Mouse (Mus musculus) layer of hippocampus, postnatal 25 days (tissue): ENCODE data around the gene Ctnnbl1. TPM values are rescaled to one million over a fixed set of nuclear protein-coding genes. Genes with fewer than 3 reads are reported as not detected.

Experiments used
- DNase-seq, 2 experiments: peaks; one replicate each; pipeline ENCODE4 v3.0.0; 2022; ENCODE audit warnings: mixed read lengths in 2 of 2, low spot score in 1 of 2; ENCODE audit errors: extremely low spot score in 1 of 2
- total RNA-seq, 2 experiments: library from RNA; stranded (reverse); gene quantifications; 2 replicates each; pipeline ENCODE4 v1.2.3; 2021

Gene Ctnnbl1
- total RNA-seq, 2 experiments from 2014 or later: 28.1 to 28.9 TPM

DNA sequence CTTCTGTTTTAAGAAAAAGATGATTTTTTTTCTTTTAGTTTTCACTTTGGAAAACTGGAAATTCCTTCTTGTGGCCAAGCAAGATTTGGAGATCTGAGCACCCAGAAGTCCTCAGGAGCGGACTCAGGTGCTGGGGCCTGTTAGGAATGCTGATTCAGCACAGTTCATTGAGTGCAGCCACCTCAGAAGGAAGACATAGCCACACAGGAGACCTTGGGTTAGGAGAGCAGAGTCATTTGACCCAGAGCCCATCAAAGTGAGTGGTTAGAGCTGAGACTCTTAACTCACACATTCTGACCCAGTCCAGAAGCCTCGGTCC is 77.7 kb downstream of the Ctnnbl1 start:
- DNase-seq: no peak

DNA sequence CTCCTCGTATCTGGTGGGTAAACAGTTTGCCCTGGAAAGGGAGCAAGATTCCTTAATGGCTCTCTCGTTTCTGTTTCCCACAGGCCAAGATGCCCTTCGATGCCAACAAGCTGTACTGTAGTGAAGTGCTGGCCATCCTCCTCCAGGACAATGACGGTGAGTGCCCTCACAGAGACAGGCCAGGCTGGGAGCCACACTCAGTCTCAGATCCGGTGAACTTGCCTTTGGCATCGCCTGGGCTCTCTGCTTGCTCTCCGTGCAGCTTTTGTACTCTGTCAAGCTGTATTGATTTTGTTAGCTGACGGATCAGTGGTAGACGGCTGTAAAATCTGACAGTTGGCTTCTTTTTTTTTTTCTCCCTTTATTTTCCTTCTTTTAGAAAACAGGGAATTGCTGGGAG is 80.5 kb downstream of the Ctnnbl1 start:
- DNase-seq: peak in 1 of 2 experiments; percentile 4

DNA sequence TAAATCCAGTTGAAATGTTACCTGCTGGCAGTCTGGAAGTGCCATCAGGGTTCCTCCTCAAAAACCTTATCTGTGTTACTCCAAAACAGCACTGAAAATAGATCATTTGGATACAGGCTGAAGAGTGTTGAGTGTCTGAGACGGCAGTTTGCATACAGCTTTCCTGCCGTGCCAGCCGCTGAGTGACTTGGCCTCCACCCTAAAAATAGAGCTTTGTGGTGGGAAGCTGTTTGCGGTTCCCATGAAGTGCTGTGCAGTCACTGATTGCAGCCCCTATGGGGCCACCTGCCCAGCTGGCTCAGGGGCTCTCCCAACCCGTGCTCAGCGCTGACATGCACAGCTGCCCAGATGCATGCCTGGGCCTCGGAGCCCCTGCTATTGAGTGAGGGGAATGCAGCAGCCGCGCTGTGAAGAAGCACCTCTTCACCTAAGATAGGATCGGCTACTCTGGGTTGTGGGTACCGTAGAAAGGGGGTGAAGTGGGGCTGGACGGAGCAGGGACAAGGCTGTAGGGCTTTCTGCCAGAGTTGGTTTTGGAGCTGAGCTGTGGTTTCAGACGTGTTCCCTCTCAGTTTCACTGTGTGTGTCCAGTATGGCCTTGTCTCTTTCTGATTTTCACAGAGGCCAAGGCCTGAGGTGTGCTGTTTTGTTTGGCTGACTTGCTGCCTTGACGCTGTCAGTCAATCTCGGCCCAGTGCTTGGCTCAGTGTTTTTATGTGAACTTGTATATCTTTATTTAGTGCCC is 81.5 kb downstream of the Ctnnbl1 start:
- DNase-seq: peak in 1 of 2 experiments; percentile 6

DNA sequence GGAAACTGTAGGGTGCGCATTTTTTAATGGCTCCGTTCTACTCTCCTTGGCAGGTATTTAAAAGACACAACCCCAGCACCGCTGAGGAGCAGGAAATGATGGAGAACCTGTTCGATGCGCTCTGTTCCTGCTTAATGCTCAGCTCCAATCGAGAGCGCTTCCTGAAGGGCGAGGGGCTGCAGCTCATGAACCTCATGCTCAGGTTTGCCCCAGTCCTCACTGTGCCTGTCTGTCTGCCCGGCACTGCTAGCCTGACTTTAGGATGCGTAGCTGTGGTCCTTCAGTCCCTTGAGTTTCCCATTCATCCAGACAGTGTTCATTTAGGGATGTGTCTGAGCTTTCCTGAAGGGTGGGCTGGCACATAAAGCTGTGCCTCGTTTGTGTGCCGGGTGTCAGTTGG is 82.2 kb downstream of the Ctnnbl1 start:
- peak in 1 of 2 experiments; percentile 1 for DNase-seq

DNA sequence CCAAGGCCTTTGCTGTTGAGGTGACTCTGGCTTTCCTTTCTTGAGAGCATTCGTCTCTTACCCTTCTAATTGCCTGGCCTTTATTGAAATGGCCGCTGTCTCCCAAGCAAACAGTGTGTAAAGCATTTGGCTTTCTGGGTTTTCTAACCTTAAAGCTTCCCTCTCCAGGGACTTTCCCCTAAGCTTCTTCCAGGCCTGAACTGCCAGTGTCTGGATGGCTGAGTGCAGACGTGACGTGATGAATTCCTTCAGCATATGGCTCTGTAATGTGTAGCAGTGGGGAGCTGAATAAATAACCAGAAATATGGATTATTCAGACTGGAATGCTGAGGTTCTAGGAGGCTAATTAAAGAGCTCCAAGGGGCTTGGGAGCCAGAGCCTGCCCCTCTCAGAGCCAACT is 84.1 kb downstream of the Ctnnbl1 start:
- peak in 1 of 2 experiments; percentile 2 for DNase-seq

DNA sequence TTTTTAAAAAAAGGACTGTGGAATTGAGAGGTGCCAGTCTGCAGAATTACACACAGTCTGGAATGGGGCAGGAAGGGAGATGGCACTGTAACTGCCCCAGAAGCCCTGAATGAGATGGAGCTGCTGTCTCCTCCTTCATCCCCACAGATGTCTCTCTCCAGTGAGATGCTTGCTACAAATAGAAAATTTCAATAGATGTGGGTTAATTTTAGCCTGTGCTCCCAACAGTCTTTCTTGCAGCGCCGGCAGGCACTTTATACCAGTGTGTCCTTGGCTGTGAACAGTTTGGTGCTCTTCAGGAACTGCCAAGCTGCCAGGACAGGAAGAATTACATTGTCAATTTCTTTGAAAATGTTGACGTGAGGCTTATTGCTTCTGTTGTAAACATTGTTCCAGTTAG is 86.3 kb downstream of the Ctnnbl1 start:
- DNase-seq: peak in 1 of 2 experiments; percentile 4

DNA sequence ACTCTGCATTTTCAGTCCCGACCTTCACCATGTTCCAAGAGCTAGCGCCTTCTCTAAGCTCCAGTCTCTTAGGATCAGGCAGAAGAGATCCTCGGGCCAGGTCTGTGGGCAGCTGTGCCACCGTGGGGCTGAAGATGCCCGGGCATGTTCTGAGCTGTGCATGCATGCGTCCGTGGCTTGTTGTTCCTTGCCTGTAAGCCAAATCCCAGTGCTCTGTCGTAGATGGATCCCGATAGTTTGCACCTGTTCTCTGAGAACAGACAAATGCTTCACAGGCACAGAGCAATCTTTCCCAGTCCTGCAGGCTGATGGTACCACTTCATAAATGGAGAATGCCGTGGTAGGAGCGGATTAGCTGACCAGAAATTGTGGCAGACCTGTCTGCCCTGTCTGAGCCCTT is 87.0 kb downstream of the Ctnnbl1 start:
- DNase-seq: peak in 1 of 2 experiments; percentile 4

DNA sequence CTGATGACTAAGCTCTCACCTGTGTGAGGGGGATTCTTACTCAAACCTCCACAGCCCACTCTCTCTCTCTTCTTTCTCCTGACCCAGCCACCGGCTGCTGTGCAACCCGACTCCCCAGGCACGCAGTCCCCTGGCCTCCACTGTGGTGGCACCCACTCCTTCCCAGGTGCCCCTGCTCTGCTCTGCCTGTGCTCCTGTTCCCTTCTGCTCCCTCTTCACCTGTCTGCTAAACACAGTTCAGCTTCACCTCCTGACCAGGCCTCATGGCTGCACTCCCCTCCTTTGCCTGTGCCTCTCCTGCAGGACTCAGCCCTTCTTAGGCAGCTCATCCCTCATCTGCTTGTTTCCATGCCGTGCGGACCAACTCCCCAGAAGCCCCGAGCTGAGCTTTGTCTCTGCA is 92.9 kb downstream of the Ctnnbl1 start:
- DNase-seq: no peak

DNA sequence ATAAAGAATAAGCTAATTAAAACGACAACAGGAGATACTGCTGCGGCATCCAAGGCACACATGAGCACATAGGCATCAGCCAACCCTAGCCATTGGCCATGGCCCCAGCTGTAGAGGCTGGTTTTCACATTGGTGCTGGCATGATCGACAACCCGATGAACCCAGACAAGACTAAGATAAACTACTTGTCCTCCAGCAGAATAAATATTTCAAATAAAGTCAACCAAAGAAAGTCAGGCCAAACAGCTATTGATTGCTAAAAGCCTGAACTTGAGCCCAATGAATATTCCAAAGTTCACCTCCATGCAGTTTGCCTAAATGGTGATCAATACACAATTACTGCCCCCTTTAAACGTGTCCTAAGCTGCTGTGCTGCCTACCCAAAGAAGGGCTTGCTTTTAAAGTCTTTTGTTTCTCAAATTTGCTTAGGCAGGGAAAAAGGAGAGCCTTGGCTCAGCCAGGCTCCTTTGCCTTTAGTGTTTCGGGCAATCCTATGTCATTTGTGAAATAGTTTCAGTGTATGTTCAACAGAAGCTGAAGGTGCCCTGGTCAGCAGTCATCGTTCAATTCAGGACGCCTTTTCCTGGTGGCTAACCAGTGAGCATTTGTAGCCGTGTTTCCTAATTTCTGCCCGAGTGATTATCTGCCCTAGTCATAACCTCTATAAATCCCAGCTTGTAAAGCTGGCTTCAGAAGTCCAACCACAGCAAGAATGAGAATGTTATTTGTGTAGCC is 93.6 kb downstream of the Ctnnbl1 start:
- DNase-seq: no peak

DNA sequence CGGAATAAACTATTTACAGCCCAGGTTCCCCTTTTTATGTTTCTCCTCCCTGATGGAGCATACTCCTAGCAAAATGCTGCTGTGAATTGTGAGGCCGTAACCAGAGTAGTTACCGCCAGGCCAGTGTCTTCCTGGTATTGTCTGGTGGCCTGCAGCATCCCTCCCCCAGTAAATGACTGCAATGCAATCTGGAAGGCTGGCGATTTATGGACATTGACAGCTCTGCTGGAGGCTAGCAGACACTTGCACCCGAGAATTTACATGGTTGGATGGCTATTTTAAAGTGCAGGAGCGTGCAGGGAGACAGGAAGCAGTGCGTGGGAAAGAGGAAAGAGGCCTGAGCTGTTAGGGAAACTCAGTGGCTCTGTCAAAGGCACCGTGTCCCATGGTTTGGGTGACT is 99.8 kb downstream of the Ctnnbl1 start:
- no peak for DNase-seq

DNA sequence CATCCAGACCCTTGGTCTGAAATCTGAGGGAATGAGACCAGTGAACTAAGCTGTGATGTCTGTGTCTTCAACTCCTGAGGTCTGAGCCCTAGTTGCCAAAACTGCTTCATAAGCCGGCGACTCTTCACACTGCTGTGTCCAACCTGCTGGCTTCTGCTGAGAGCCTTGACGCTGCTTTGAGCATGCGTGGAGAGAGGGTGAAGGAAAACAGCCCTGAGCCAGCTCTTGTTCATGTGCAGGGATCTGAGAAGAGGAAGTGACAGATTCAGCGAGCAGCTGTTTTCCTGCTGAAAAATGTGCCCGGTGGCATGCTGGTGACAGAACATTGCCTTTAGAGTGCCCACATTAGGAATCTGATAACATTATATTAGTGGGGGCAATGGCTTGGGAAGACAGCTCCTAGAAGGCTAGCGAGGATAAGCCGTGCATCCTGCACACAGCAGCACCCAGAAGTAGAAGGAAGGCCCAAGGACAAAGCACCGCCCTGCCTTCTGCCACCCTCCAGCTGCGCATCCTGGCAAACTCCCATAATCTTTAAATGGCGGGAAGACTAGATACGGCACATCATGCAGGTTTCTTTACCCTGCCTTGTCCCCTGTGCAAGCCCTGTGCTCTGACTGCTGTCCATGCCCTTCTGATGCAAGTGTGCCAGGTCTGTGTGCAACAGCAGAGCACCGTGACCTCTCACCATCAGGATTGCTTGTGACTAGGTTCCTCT is 101.2 kb downstream of the Ctnnbl1 start:
- no peak for DNase-seq

DNA sequence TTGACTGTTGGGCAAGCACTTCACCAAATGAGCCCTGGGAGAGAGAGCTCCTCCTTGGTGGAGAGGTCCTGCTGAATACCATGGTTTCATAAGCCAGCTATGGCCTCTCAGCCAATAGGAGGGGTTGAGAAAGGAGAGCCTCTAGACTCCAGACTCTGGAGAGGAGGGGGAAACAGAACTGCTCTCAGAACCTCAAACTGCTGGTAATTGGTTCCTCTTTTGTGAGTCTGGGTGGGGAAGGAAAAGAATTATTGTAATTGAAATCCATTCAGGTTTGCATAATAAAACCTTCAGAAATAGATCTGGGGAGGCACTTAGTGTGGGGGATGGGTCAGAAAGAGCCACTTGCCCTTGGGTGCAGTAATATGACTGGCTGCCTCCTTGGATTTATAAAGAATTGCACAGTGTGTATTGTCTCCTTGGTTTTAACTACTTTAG is 103.5 kb downstream of the Ctnnbl1 start:
- no peak for DNase-seq

DNA sequence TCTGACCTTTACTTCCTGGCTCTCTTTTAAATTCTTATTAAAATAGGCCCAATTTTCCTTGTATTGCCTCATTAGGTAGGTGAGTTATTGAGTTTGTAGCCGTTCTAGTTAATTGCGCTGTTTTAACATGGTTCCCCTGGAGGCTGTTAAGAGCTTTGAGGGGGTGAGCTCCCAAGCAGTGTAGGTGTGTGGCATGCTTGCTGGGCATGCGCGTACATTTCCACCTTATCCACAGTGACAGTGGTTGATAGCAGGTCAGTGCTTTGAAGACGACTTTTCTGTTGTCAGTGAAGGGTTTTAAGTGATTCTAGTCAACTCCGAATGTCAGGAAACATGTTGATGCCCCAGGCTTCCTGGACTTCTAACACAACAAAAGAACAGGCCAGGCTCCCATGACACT is 103.9 kb downstream of the Ctnnbl1 start:
- no peak for DNase-seq

DNA sequence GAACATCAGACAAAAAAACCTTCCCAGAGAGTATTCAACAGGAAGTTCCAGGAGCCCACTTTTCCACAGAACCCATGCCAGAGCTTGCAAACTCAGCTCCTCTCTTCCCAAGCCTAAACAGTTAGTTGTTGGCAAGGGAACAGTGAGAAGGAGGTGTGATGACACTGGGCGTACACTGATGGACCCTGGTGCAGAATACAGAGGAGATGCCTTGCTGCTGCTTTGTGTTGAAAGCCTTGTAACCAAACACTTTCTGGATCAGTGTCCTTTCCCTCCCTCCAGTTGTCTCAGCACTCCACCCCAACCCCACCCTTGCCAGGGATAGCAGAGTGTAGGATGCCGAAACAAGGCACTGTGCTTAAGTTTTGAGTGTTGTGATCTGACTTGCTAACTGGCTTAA is 107.5 kb downstream of the Ctnnbl1 start:
- no peak for DNase-seq

DNA sequence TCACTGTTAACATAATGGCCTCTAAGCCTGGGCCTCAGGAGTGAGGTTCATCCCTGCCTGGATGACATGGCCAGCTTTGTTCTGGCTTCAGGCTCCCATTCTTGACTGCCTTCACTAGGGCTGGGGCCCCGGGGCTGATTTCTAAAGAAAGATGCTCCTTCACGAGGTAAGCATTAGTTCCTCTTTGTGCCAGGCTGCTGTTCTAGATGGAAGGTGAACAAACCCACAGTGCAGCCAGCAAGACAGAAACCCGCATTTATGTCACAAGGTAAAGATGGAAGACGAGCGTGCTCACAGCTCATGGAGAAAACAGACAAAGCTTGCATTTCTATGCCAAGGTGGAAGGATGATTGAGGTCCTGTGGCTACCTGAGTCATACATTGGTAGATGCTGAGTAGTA is 108.6 kb downstream of the Ctnnbl1 start:
- DNase-seq: no peak

DNA sequence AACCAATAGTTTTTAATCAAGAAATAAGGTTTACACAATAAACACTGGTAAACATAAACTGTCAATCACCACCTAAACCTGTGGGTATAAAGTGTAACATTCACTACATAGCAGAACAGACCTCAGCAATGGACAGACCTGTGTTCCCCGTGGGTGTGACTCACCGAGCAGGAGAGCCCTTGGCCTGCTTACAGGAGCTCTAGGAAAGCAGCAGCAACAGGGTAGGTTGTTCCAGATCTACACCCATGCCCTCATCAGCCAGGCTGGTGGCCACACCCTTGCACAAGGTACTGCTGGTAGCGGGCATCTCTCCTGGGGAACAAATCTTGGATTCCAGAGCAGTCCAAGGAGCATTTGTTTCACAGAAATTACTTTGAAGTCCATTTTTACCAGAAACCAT is 115.9 kb downstream of the Ctnnbl1 start:
- no peak for DNase-seq

DNA sequence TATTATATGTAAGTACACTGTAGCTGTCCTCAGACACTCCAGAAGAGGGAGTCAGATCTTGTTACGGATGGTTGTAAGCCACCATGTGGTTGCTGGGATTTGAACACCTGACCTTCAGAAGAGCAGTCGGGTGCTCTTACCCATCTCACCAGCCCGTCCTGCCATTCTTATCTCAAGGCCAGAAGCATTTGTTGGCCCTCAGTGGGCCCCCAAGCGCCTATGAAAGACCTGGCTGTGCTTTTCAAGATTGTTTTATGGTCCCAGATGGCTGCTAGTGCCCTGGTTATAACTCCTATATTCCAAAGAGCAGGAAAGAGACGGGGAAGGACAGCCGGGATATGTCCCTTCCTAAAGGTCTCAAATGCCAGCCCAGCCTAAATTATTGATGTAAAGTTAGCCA is 118.6 kb downstream of the Ctnnbl1 start:
- no peak for DNase-seq

DNA sequence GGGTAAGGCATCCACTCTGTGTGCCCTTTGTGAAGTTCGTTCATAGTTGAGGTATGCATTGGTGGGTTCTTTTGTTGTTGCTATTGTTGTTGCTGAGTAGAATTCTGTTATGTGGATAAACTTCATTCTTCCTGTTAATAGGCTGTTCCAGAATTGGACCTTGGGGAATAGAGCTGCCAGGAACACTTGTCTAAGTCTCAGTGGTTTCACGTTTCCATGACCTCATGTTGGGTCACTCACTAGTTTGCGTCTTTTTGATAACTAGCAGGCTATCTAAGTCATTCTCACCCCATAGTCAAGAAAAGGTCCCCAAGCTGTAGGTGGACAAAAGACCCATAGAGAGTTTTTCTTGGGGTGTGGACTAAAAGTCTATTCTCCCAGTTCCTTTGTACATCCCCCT is 120.3 kb downstream of the Ctnnbl1 start:
- no peak for DNase-seq

DNA sequence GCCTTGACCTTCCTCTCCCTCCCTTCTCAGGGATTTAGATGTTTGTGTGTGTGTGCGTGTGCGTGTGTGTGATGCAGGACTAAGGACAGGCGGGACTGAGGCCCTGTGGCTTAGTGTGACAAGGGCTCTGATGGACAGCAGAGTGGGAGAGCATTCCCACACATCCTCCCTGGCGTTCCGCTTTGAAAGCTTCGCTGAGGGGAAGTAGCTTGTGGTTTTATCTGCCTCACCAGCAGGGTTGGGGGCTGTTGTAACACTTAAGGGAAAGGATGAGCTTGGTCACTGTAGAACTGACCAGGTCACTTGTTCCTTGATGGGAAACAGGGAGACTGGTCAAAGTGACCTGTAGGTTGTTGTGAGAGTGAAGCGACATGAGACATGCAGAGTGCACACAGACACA is 121.1 kb downstream of the Ctnnbl1 start:
- DNase-seq: no peak

DNA sequence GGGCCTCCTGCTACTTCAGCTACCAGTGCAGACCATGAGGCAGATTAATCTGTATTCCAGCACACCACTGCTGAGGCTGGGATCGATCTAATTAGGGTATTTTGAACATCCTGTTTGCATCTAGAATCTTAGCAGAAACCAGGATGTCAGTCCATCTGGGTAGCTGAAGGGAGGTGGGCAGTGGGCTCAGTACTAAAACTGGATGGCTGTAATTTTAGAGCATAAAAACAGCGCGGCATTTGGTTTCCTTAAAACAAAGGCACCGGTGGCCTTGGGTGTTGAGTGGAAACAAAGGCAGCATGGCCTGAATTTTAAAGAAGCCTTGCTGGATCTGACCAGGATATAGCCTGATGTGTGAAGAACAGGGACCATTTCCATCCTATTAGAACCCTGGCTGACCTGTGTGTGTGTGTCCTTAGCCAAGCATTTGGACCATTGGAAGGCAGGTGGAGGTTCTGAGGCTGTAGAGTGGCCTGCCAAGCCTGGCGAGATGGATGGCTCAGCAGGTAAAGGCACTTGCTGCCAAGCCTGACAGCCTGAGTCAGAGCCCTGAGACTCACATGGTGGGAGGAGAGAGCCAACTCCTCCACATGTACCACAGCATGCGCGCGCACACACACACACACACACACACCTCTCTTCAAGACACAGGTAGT is 122.0 kb downstream of the Ctnnbl1 start:
- no peak for DNase-seq
